Mouse (Mus musculus): Measurements from ENCODE around the gene Rab36. TPM values are rescaled to one million over a fixed set of nuclear protein-coding genes. Genes with fewer than 3 reads are reported as not detected.

The Rab36 gene
- polyA plus RNA-seq (2015; fragmentation: Nextera tagmentation; extraction: Ambion mirVana) = 11.3 and 14.4 TPM in 2 replicates

DNA sequence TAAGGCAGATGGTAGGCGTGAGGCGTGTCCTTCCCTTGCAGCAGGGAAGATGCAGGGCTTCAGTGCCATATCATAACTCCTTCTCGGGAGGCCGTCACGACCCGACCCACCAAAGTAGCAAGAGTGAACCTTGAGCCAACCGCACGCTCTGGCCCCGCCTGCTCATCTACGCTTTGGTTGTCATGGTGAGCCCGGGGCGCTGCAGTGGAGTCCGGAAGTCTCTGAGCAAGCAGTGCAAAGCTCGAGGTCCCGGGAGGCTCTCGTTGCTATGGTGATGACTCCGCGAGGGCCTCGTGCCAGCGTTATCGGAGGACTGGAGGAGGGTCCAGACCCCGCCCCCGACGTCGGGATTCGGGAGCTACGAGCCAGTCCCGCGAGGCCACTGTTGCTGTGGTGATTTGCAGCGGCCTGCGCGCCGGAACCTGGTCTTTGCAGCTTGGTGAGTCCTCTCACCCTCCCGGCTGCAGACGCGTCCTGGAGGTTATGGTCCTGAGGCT lies at the start of gene Rab36:
Gene Rab36, plus strand, starts transcription at position 176 of the 497 bp plus-strand sequence.
- peak within 1 kb of the TSS; percentile 63 for H3K9ac ChIP-seq
- H3K27me3 ChIP-seq = no peaks in the 10 kb centered on the region
- H3K4me2 ChIP-seq = peak within 1 kb of the TSS; percentile 65
- H3K36me3 ChIP-seq (ENCODE audit: poor library complexity, severe bottlenecking) = no peaks in the 10 kb centered on the region
- no peaks in the 10 kb centered on the region for H3K9me3 ChIP-seq (replicated peaks)
- peak within 1 kb of the TSS; percentile 65 for H3K27ac ChIP-seq
- peak; percentile 93 for ATAC-seq
- under 1% methylated on average over 36 of the region's 36 CpGs for WGBS
- H3K4me3 ChIP-seq = peak within 1 kb of the TSS; percentile 43
- H3K4me1 ChIP-seq = peaks cover 27% of the 10 kb centered on the region

DNA sequence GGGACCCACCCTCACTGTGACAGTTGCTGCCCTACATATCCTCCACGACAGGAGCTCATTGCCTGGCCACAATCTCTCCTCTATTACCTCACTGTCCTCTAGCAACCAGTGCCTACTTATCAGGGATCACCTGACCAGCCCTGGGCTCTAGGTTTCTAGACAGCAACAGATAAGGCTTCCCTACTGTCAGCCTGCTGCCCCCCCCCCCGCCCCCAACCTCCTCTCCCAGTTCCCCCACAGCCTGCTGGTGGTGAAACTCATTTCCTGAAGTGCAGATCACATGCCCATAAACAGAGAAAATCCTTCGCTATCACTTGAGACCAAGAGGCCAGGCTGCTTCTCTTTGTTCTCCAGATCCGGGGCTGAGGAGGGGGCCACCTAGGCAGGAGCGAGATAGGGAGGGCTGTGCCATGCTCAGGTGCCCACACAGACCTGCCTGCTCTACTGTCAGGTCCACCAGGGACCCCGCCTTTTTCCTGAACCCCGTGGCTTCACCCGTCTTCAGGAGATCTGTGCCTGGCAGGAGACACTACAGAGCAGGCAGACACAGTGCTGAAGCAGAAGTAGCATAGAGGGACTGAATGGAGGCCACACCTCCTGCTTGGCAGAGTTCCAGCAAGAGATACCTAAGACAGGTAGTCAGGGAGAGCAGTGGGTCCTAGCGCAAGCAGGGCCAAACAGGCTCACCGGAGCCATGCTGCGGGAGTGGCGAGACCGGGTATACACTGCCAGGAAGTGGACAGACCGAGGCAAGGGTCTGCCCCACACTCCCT lies 49.0 kb upstream of the Rab36 start:
- Histone ChIP-seq H3K4me1 (no peaks in the 10 kb centered on the region), H3K36me3 (ENCODE audit: poor library complexity, severe bottlenecking) (peaks cover 20% of the 10 kb centered on the region), H3K27me3 (no peaks in the 10 kb centered on the region), H3K4me3 (no peak overlapping the region), H3K9ac (no peak overlapping the region), H3K27ac (no peak overlapping the region), H3K9me3 (replicated peaks) (no peaks in the 10 kb centered on the region), H3K4me2 (no peak overlapping the region)
- WGBS = 83% methylated on average over 14 of the region's 14 CpGs
- ATAC-seq = peak; percentile 31; the same call in 1 of the 2 replicates

DNA sequence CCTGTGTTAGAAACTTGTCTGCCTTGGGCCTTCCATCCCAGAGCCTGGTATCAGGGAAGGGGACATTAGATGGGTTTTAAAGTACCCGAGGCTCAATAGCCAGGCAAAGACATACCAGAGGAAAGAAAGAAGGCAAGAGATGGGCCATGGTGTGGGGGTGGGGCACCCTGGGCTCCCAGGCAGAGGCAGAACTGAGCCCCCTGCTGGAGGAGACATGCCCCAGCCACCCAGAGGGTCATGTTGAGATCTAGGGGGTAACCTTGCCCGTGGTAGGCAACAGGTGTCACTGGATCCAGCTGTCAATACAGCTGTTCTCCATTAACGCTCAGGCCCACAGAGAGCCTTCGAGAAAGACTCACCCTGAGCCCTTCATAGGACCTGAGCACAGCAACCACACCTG lies 47.0 kb upstream of the Rab36 start:
- H3K36me3 ChIP-seq (ENCODE audit: poor library complexity, severe bottlenecking) = peaks cover 30% of the 10 kb centered on the region
- no peak overlapping the region for H3K9ac ChIP-seq
- no peak overlapping the region for H3K4me3 ChIP-seq
- peaks cover 11% of the 10 kb centered on the region for H3K4me1 ChIP-seq
- no peaks in the 10 kb centered on the region for H3K27me3 ChIP-seq
- WGBS = 86% methylated on average over 4 of the region's 4 CpGs
- no peak overlapping the region for H3K27ac ChIP-seq
- ATAC-seq = no peak
- H3K4me2 ChIP-seq = no peak overlapping the region
- no peaks in the 10 kb centered on the region for H3K9me3 ChIP-seq (replicated peaks)

DNA sequence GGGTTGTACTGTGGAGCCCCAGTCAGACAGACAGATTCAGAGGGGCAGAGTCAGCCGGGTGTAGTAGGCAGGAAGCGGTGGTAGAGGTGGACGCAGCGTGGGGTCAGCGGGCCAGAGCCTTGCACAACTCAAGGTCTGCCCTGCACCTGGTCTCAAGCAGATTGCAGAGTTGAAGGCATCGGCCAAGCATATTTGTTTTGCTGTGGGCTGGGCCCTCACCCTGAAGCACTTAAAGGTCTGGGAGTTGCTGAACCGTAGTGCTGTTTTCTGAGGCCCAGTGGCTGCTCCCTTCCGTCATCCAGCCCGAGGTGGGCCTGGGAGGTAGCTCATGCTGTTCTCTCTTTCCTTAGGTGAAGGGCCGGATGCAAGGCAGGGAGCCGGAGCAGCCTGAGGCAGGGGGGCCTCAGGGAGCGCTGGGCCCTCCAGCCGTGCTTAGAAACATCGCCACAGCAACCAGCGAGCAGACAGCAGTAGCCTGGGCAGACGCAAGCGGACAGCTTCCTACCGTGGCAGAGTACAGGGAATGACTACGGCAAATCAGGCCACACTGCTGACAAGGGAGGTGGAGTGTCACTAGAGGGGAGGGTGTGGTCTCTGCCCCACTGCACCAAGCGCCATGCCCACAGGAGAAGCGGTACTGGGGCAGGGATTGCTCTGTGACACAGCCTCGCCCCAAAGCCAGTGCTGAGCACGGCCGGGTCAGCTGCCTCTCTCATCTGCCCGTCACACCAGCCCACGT lies 46.1 kb upstream of the Rab36 start:
- Histone ChIP-seq H3K4me2 (no peak overlapping the region), H3K27me3 (no peaks in the 10 kb centered on the region), H3K36me3 (ENCODE audit: poor library complexity, severe bottlenecking) (peaks cover 30% of the 10 kb centered on the region), H3K27ac (no peak overlapping the region), H3K9me3 (replicated peaks) (no peaks in the 10 kb centered on the region), H3K4me3 (no peak overlapping the region), H3K4me1 (peaks cover 20% of the 10 kb centered on the region), H3K9ac (no peak overlapping the region)
- WGBS = 60% methylated on average over 26 of the region's 26 CpGs
- no peak for ATAC-seq

DNA sequence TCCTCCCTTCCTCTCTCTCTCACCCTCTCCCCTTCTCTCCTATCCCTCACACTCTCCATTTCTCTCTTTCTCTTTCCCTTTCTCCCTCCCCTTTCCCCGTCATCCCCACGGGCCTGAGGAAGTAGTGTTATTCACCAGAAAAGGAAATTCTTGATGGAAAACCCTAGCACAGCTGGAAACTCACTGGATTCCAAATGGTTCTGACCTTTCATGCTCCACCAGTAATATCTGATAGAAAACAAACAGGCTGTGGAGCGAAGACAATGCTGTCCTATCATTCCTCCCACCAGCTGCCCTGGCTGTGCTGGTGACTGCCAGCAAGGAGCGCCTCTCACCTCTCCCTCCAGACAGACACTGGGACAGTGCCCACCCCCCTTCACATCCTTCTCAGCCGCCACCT lies 42.0 kb upstream of the Rab36 start:
- Histone ChIP-seq H3K9ac (no peak overlapping the region), H3K4me1 (peaks cover 31% of the 10 kb centered on the region), H3K36me3 (ENCODE audit: poor library complexity, severe bottlenecking) (peaks cover 30% of the 10 kb centered on the region), H3K9me3 (replicated peaks) (no peaks in the 10 kb centered on the region), H3K4me3 (no peak overlapping the region), H3K27me3 (no peaks in the 10 kb centered on the region), H3K4me2 (peak overlapping the region; percentile 59), H3K27ac (no peak overlapping the region; the same call in 1 of the 2 replicates)
- no peak; the same call in 1 of the 2 replicates for ATAC-seq
- WGBS = 10% methylated on average over 5 of the region's 5 CpGs

DNA sequence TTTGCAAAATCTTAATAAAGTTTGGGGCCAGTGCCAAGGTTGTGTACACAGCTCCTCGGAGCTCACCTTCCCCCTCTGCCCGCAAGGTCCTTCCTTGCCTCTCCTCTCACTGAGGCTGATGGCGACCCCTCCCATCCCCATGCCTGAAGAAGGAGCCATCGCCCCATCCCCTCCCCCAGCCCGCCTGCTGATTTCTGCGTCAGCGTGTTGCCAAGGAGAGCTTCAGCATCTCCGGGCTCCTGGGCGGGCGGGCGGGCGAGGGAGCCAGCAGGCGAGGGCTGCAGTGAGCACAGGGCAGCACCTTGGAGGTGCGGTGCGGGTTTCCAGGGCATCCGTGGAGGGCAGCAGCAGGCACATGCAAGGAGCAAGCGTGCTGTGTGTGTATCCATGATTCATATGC lies 41.5 kb upstream of the Rab36 start:
- H3K27me3 ChIP-seq = no peaks in the 10 kb centered on the region
- ATAC-seq = peak; percentile 66
- 2% methylated on average over 17 of the region's 17 CpGs for WGBS
- no peak overlapping the region; the same call in 1 of the 2 replicates for H3K27ac ChIP-seq
- H3K4me3 ChIP-seq = peak overlapping the region; percentile 21
- H3K36me3 ChIP-seq (ENCODE audit: poor library complexity, severe bottlenecking) = peaks cover 30% of the 10 kb centered on the region
- H3K4me2 ChIP-seq = peak overlapping the region; percentile 59
- peaks cover 36% of the 10 kb centered on the region for H3K4me1 ChIP-seq
- peak overlapping the region; percentile 43 for H3K9ac ChIP-seq
- no peaks in the 10 kb centered on the region for H3K9me3 ChIP-seq (replicated peaks)

DNA sequence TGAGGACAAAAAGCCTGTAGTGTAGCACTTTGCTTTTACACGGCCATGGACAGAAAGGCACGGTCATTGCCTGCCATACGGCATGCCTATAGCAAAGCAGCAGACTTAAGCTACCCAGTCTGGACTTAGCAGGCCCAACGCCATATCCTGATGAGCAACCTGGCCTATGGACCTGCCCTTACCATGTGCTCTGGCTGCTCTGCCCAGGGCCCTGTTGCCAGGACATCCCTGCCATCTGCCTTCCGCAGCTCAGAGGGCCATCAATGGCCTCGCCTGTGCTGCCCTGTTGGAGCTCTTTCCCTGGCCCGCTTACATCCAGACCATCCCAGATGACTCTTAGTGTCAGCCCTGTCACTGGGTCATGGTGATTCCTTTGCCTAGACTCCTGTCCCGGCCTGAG lies 35.5 kb upstream of the Rab36 start:
- Histone ChIP-seq H3K36me3 (ENCODE audit: poor library complexity, severe bottlenecking) (no peaks in the 10 kb centered on the region), H3K9ac (no peak overlapping the region), H3K9me3 (replicated peaks) (no peaks in the 10 kb centered on the region), H3K27me3 (no peaks in the 10 kb centered on the region), H3K4me2 (no peak overlapping the region), H3K27ac (no peak overlapping the region), H3K4me3 (no peak overlapping the region), H3K4me1 (peaks cover 15% of the 10 kb centered on the region)
- ATAC-seq = no peak
- WGBS = 88% methylated on average over 8 of the region's 8 CpGs

DNA sequence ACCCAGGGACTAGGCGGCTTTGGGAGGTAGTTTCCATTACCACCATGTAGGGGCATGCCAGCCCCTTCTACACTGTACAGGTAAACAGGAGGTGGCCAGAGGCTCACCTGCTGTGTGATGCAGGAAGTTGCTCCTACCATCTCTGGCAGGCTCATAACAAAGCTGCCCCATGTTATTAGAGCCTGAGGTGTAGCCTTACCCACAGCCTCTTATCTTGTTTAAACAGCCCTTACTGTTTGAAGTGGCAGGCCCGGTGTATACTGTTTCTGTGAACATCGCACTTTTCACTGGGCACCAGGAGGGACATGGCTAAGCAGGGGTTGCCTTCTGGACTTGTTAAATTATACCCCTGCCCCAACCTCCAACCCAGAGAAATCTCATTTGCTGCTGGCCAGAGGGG lies 32.8 kb upstream of the Rab36 start:
- ATAC-seq = no peak
- H3K27me3 ChIP-seq = no peaks in the 10 kb centered on the region
- peaks cover 30% of the 10 kb centered on the region for H3K4me1 ChIP-seq
- H3K36me3 ChIP-seq (ENCODE audit: poor library complexity, severe bottlenecking) = no peaks in the 10 kb centered on the region
- no peak overlapping the region for H3K27ac ChIP-seq
- H3K9ac ChIP-seq = no peak overlapping the region; the same call in 1 of the 2 replicates
- H3K9me3 ChIP-seq (replicated peaks) = no peaks in the 10 kb centered on the region
- H3K4me3 ChIP-seq = no peak overlapping the region
- H3K4me2 ChIP-seq = no peak overlapping the region
- 95% methylated on average over 3 of the region's 3 CpGs for WGBS

DNA sequence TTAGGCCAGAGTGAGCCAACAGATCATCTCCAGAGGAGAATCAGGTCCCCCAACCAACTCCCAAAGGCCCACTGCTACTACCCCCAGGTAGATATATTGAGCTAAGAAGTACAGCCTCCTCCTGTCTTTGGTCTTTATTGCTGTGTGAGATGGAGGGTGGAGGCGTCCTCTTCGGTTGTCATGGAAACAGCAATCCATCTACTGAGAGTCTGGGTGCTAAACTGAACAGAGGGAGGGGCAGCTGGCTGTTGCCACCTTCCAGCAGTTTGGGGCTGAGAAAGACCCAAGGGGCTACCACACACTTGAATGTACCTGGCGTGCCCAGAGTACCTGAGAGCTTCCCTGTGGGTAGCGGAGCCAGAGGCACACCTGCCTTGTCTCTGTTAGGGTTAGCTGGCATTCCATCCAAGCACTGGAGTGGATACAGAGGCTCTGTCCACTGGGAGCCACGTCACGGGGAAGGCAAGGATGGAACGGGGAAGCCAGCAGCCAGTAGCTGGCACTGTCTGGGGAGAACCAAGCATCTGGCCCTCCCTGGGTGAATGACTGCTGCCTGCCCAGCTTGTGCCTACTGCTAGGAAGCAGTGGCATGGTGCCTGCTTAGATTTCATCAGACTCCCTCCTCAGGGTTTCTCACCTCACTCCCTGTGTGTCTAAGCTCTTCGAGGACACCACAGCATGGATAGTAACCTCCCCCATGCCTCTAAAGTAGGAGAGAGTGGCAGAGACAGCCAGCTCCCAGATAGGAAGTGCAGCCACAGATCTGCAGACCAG lies 29.8 kb upstream of the Rab36 start:
- Histone ChIP-seq H3K27ac (no peak overlapping the region), H3K4me1 (peaks cover 16% of the 10 kb centered on the region), H3K36me3 (ENCODE audit: poor library complexity, severe bottlenecking) (no peaks in the 10 kb centered on the region), H3K9ac (no peak overlapping the region), H3K4me2 (no peak overlapping the region), H3K4me3 (no peak overlapping the region), H3K27me3 (no peaks in the 10 kb centered on the region), H3K9me3 (replicated peaks) (no peaks in the 10 kb centered on the region)
- 55% methylated on average over 8 of the region's 8 CpGs for WGBS
- ATAC-seq = peak; percentile 25; the same call in 1 of the 2 replicates

DNA sequence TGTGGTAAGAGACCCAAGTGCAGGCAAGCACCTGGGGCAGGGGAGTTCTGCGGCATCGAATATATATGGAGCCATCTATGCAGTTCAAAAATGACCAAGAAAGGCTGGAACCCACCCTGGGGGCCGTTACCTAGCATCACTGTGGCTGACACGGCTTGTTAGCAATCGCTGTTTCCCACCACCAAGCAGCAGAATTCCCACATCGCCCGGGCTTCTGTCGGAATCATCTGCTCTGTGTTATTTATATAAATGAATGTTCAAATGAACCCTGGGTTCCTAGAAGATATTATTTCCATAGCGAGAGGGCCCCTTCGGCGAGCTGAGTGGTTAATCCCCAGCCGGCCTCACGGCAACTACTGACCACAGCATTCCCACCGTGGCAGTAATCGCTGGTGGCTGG lies 26.2 kb upstream of the Rab36 start:
- WGBS = 88% methylated on average over 15 of the region's 15 CpGs

DNA sequence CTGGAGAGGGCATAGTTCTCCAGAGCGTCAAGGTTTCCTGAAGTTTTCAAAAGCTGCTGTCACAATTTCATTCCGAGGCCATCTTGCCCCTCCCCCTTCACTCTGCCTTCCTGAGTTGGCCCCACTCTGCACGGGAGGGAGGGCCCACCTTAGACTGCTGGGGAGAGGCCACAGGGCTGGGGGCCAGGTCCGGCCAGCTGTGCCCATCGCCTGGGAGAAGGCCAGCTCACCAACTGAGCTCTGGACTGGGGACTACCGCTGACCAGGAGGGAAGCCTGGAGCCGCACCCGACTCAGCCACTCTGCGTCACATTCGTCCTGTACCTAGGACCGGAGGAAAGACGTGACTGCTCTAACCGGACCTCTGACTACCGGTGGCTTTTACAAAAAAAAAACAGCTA lies 21.4 kb upstream of the Rab36 start:
- no peak overlapping the region for H3K4me2 ChIP-seq
- H3K4me3 ChIP-seq = no peak overlapping the region
- no peak overlapping the region for H3K9ac ChIP-seq
- 0 out of 2 replicates have a peak, but pooled peaks cover 10% of the 10 kb centered on the region for H3K4me1 ChIP-seq
- WGBS = 70% methylated on average over 14 of the region's 14 CpGs
- H3K27me3 ChIP-seq = no peaks in the 10 kb centered on the region
- no peak overlapping the region for H3K27ac ChIP-seq
- no peak for ATAC-seq
- H3K9me3 ChIP-seq (replicated peaks) = no peaks in the 10 kb centered on the region
- 0 out of 2 replicates have a peak, but pooled peaks cover 8% of the 10 kb centered on the region for H3K36me3 ChIP-seq (ENCODE audit: poor library complexity, severe bottlenecking)

More for the DNA sequence above, 26.2 kb upstream of the Rab36 start:
- H3K27ac ChIP-seq = no peak overlapping the region
- no peak for ATAC-seq
- H3K4me3 ChIP-seq = no peak overlapping the region
- peaks cover 26% of the 10 kb centered on the region for H3K4me1 ChIP-seq
- H3K36me3 ChIP-seq (ENCODE audit: poor library complexity, severe bottlenecking) = 0 out of 2 replicates have a peak, but pooled peaks cover 8% of the 10 kb centered on the region
- no peaks in the 10 kb centered on the region for H3K27me3 ChIP-seq
- no peak overlapping the region for H3K4me2 ChIP-seq
- H3K9me3 ChIP-seq (replicated peaks) = no peaks in the 10 kb centered on the region
- H3K9ac ChIP-seq = no peak overlapping the region
